In the genomic region with DNA sequence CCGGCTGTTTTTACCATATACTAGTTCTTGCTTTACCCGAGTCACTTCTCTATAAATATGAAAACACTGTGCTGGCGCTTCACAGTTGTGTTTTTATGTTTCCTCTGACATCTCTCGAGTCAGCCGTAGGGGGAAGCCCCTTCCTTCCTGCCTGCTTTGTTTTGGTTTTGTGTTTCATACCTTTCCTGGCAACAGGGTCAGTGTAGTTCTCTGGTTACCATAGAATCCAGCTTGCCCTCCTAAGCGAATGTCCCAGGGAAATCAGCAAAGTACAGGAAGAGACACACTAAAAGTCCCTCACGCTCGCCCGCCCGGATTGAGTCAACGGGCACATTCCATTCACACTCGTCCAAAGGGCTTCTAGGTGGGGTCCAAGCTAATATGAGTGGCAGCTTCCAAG, we compare ENCODE assay signal across 8 mouse cellular contexts.
A peak's percentile ranks its signal among the peaks of the same experiment; 100 is the strongest.
DNase-seq lines count a peak whose midpoint lies in the region; ATAC-seq and TF ChIP-seq lines count a peak whose summit lies in the region.

No protein-coding gene starts in this region.

- H3K4me1 ChIP-seq in heart, embryonic 15.5 days (replicated peaks) = no peaks in the 10 kb centered on the region; the same call in 1 of the 2 replicates
- peaks cover 14% of the 10 kb centered on the region for H3K4me1 ChIP-seq in kidney, embryonic 15.5 days

- WGBS in heart, embryonic 15.5 days = 22% methylated on average over 12 of the region's 12 CpGs
- WGBS in kidney, embryonic 15.5 days = 6% methylated on average over 12 of the region's 12 CpGs

- H3K9ac ChIP-seq in heart, embryonic 15.5 days = no peak overlapping the region
- H3K9ac ChIP-seq in kidney, embryonic 15.5 days = no peak overlapping the region; the same call in 1 of the 2 replicates

- H3K36me3 ChIP-seq in heart, embryonic 15.5 days = no peaks in the 10 kb centered on the region
- H3K36me3 ChIP-seq in kidney, embryonic 15.5 days = no peaks in the 10 kb centered on the region

- TF ChIP-seq CTCF in Patski (IDR thresholded peaks at IDR 0.05) = no peak

- in situ Hi-C loops in Patski (cut with MboI; ENCODE audit: low pct_unique_long_range_greater_than_20kb) = no loop called here

- no peaks in the 10 kb centered on the region for H3K9me3 ChIP-seq in heart, embryonic 15.5 days (replicated peaks)
- H3K9me3 ChIP-seq in kidney, embryonic 15.5 days (replicated peaks) = no peaks in the 10 kb centered on the region

- POLR2A ChIA-PET in Patski (lab: Charles Lee) = no interaction called here

- peak; percentile 83 for ATAC-seq in Patski
- ATAC-seq in heart, embryonic 15.5 days (replicated peaks; ENCODE audit: insufficient number of reproducible peaks, insufficient read depth, low FRiP score, low read depth) = peak; percentile 55; the same call in 1 of the 2 replicates
- ATAC-seq in kidney, embryonic 15.5 days (replicated peaks; ENCODE audit: low FRiP score) = peak; percentile 82

- no peak for DNase-seq in Patski (ENCODE audit: low read depth, low spot score)
- peak; percentile 62 for DNase-seq in embryo, embryonic 10 days (ENCODE audit: low spot score)
- DNase-seq in lung, postnatal 4 days = peak; percentile 40 to 58
- DNase-seq in thymus, postnatal 0 days (ENCODE audit: low spot score) = peak; percentile 30
- no peak for DNase-seq in cerebellum, adult 8-10 months
- DNase-seq in frontal cortex, postnatal 10 days (ENCODE audit: low spot score in 2 of 2) = no peak

- peak overlapping the region; percentile 44 for H3K4me2 ChIP-seq in heart, embryonic 15.5 days
- peak overlapping the region; percentile 50 for H3K4me2 ChIP-seq in kidney, embryonic 15.5 days

- CTCF ChIA-PET in Patski (lab: Charles Lee) = no interaction called here

- H3K27me3 ChIP-seq in Patski = no peaks in the 10 kb centered on the region
- no peaks in the 10 kb centered on the region for H3K27me3 ChIP-seq in heart, embryonic 15.5 days
- no peaks in the 10 kb centered on the region for H3K27me3 ChIP-seq in kidney, embryonic 15.5 days

- H3K27ac ChIP-seq in heart, embryonic 15.5 days = no peak overlapping the region
- H3K27ac ChIP-seq in kidney, embryonic 15.5 days = peak overlapping the region; percentile 37; the same call in 1 of the 2 replicates

- peak overlapping the region; percentile 28 for H3K4me3 ChIP-seq in heart, embryonic 15.5 days
- peak overlapping the region; percentile 15 for H3K4me3 ChIP-seq in kidney, embryonic 15.5 days (replicated peaks)

Comparison
In these comparisons a context has a peak if more than half of its experiments do, and no peak if none do; other contexts are left out.
1. DNase-seq: peak in embryo, embryonic 10 days (single experiment), lung, postnatal 4 days (2 of 2) and thymus, postnatal 0 days (single experiment); none in Patski (single experiment), cerebellum, adult 8-10 months (single experiment) and frontal cortex, postnatal 10 days (0 of 2).
2. Peak in every context shown above with its lines, with median percentiles within 50 percentile points of each other: ATAC-seq.